Mouse (Mus musculus) testis, adult 2 months (tissue): Measurements from ENCODE around the gene Cacng7.

Experiments used
- CTCF ChIP-seq: fragments of 200-500 bp; IDR thresholded peaks from 2 replicates; pipeline ENCODE4 v1.5.1; 2012; ENCODE audit warnings: low read depth, mild to moderate bottlenecking, inconsistent platforms, low read length, moderate library complexity; ENCODE audit not compliant: control insufficient read depth, insufficient read depth, insufficient replicate concordance
- POLR2A ChIP-seq: fragments of 200-500 bp; IDR thresholded peaks from 2 replicates; pipeline ENCODE4 v1.6.1; 2012; ENCODE audit warnings: low read depth, mild to moderate bottlenecking, inconsistent platforms, low read length, moderate library complexity; ENCODE audit not compliant: control insufficient read depth

- TF ChIP-seq CTCF: no peak
- TF ChIP-seq POLR2A: no peak
Observed at GRCm38 (mm10) chr7:3343861-3344260, 11.1 kb downstream of the Cacng7 start.
